Mouse (Mus musculus) A20 (cell line): ENCODE results near the gene Zfp784.

Experiments used
- DNase-seq: peaks from one replicate; pipeline ENCODE4 v3.0.0-alpha.2; 2011; ENCODE audit warnings: low read depth, low spot score

Zfp784 gene

GRCm38 (mm10) chr7:5057804-5058203 lies 19.6 kb upstream of the Zfp784 start:
- peak; percentile 75 for DNase-seq

- no peak for DNase-seq
Measured at GRCm38 (mm10) chr7:5057381-5057780, 19.1 kb upstream of the Zfp784 start.

- no peak for DNase-seq
Measured at GRCm38 (mm10) chr7:5056651-5057263, 18.5 kb upstream of the Zfp784 start.

- DNase-seq = no peak
Measured at GRCm38 (mm10) chr7:5053456-5054179, 15.4 kb upstream of the Zfp784 start.

- DNase-seq = no peak
Measured at GRCm38 (mm10) chr7:5052931-5053343, 14.7 kb upstream of the Zfp784 start.

GRCm38 (mm10) chr7:5052438-5052837 lies 14.2 kb upstream of the Zfp784 start:
- no peak for DNase-seq

GRCm38 (mm10) chr7:5051193-5052192 lies 13.2 kb upstream of the Zfp784 start, which contains the start of gene Zfp580:
TSS of gene Zfp580 (plus strand) at chr7:5051538.
- peak; percentile 91 for DNase-seq

GRCm38 (mm10) chr7:5047313-5047712 lies 9.1 kb upstream of the Zfp784 start:
- peak; percentile 61 for DNase-seq

- peak; percentile 64 for DNase-seq
Measured at GRCm38 (mm10) chr7:5046112-5046511, 7.9 kb upstream of the Zfp784 start.

- DNase-seq = no peak
Measured at GRCm38 (mm10) chr7:5044981-5045380, 6.7 kb upstream of the Zfp784 start.

GRCm38 (mm10) chr7:5038940-5039339 lies 694 bp upstream of the Zfp784 start:
- DNase-seq = no peak

GRCm38 (mm10) chr7:5037467-5037866 lies 779 bp downstream of the Zfp784 start:
- no peak for DNase-seq

GRCm38 (mm10) chr7:5037026-5037425 lies 1.2 kb downstream of the Zfp784 start:
- no peak for DNase-seq

GRCm38 (mm10) chr7:5036136-5036535 lies 2.1 kb downstream of the Zfp784 start:
- no peak for DNase-seq

- no peak for DNase-seq
Measured at GRCm38 (mm10) chr7:5035628-5036027, 2.6 kb downstream of the Zfp784 start.

- no peak for DNase-seq
Measured at GRCm38 (mm10) chr7:5033818-5034217, 4.4 kb downstream of the Zfp784 start, which contains the start of gene 4632433K11Rik. TSS of gene 4632433K11Rik (plus strand) at chr7:5034118.

- no peak for DNase-seq
Measured at GRCm38 (mm10) chr7:5031496-5031895, 6.8 kb downstream of the Zfp784 start.

- no peak for DNase-seq
Measured at GRCm38 (mm10) chr7:5030554-5031275, 7.5 kb downstream of the Zfp784 start.

GRCm38 (mm10) chr7:5029946-5030345 lies 8.3 kb downstream of the Zfp784 start:
- no peak for DNase-seq

- no peak for DNase-seq
Measured at GRCm38 (mm10) chr7:5029543-5029942, 8.7 kb downstream of the Zfp784 start.

GRCm38 (mm10) chr7:5021197-5021596 lies 17.0 kb downstream of the Zfp784 start:
- DNase-seq = no peak
